Mouse (Mus musculus) MEL (cell line): ENCODE results near the gene Mgat1. TPM values are rescaled to one million over a fixed set of nuclear protein-coding genes. Genes with fewer than 3 reads are reported as not detected.

Source experiments
- DNase-seq: peaks from one replicate; pipeline ENCODE4 v3.0.0; 2011; ENCODE audit warnings: low read depth, low spot score
- H3K27ac ChIP-seq: 2 replicates; pipeline ENCODE4 v1.5.1; 2012; ENCODE audit warnings: low read depth, mild to moderate bottlenecking, control low read depth, low read length, moderate library complexity; ENCODE audit not compliant: control insufficient read depth
- H3K27me3 ChIP-seq, 2 experiments: fragments of 150-350 bp in 1 of 2; sonication (generic) in 1 of 2; 2 replicates each; pipeline ENCODE4 v1.6.1; 2012; ENCODE audit warnings: low read length in 2 of 2, mild to moderate bottlenecking in 2 of 2, improper control_type of control experiment in 1 of 2, moderate library complexity in 1 of 2; ENCODE audit not compliant: insufficient read depth in 2 of 2, control insufficient read depth in 1 of 2
- H3K36me3 ChIP-seq, 2 experiments: 2 replicates each; pipeline ENCODE4 v1.6.1; 2012 to 2014; ENCODE audit warnings: low read length in 2 of 2, improper control_type of control experiment in 1 of 2, inconsistent platforms in 1 of 2, mild to moderate bottlenecking in 1 of 2; ENCODE audit not compliant: insufficient read depth in 2 of 2, control insufficient read depth in 1 of 2
- H3K4me1 ChIP-seq, 2 experiments: fragments of 150-350 bp in 1 of 2; sonication (generic) in 1 of 2; 2 replicates each; pipeline ENCODE4 v1.6.1; 2012; ENCODE audit warnings: low read length in 2 of 2, improper control_type of control experiment in 1 of 2, mild to moderate bottlenecking in 1 of 2; ENCODE audit not compliant: insufficient read depth in 2 of 2, control insufficient read depth in 1 of 2
- H3K4me3 ChIP-seq, 2 experiments: fragments of 150-350 bp in 1 of 2; sonication (generic) in 1 of 2; 2 replicates each; pipeline ENCODE4 v1.5.1; 2012; ENCODE audit warnings: low read depth in 2 of 2, low read length in 2 of 2, mild to moderate bottlenecking in 2 of 2, moderate library complexity in 2 of 2, control low read depth in 1 of 2, improper control_type of control experiment in 1 of 2; ENCODE audit not compliant: control insufficient read depth in 1 of 2, insufficient read depth in 1 of 2
- H3K79me2 ChIP-seq: 2 replicates; pipeline ENCODE4 v1.6.1; 2012; ENCODE audit warnings: mild to moderate bottlenecking, low read length, moderate library complexity; ENCODE audit not compliant: control insufficient read depth, poor library complexity, insufficient read depth
- H3K9ac ChIP-seq: 2 replicates; pipeline ENCODE4 v1.6.1; 2012; ENCODE audit warnings: low read depth, mild to moderate bottlenecking, control low read depth, low read length, moderate library complexity; ENCODE audit not compliant: control insufficient read depth, poor library complexity, severe bottlenecking
- H3K9me3 ChIP-seq: fragments of 150-350 bp; sonication (generic); replicated peaks from 2 replicates; pipeline ENCODE4 v1.6.1; 2012; ENCODE audit warnings: mild to moderate bottlenecking, low read length, improper control_type of control experiment, moderate library complexity; ENCODE audit not compliant: insufficient read depth
- CHD1 ChIP-seq: IDR thresholded peaks from 2 replicates; pipeline ENCODE4 v1.6.1; 2012; ENCODE audit warnings: low read depth, mild to moderate bottlenecking, inconsistent platforms, low read length, improper control_type of control experiment
- CHD2 ChIP-seq: IDR thresholded peaks from 2 replicates; pipeline ENCODE4 v1.6.1; 2011; ENCODE audit warnings: low read length, improper control_type of control experiment
- CTCF ChIP-seq, 3 experiments: IDR thresholded peaks in 2 of 3; conservative IDR thresholded peaks in 1 of 3; 2 replicates each; pipeline ENCODE4 v1.5.1; 2011 to 2012; ENCODE audit warnings: low read length in 3 of 3, low read depth in 2 of 3, mild to moderate bottlenecking in 2 of 3, improper control_type of control experiment in 1 of 3, inconsistent platforms in 1 of 3, mixed read lengths in 1 of 3, moderate library complexity in 1 of 3; ENCODE audit not compliant: control insufficient read depth in 1 of 3, insufficient read depth in 1 of 3, poor library complexity in 1 of 3, severe bottlenecking in 1 of 3
- E2F4 ChIP-seq: IDR thresholded peaks from 2 replicates; pipeline ENCODE4 v1.6.1; 2011; ENCODE audit warnings: low read depth, low read length, improper control_type of control experiment, borderline replicate concordance
- ELF1 ChIP-seq: IDR thresholded peaks from 2 replicates; pipeline ENCODE4 v1.6.1; 2014; ENCODE audit warnings: low read depth, mild to moderate bottlenecking, inconsistent platforms, low read length, improper control_type of control experiment, moderate library complexity
- ETS1 ChIP-seq: IDR thresholded peaks from 2 replicates; pipeline ENCODE4 v1.6.1; 2012; ENCODE audit warnings: low read depth, mild to moderate bottlenecking, inconsistent platforms, low read length, improper control_type of control experiment, moderate library complexity
- HCFC1 ChIP-seq: IDR thresholded peaks from 2 replicates; pipeline ENCODE4 v1.6.1; 2012; ENCODE audit warnings: low read depth, mild to moderate bottlenecking, inconsistent platforms, low read length, improper control_type of control experiment, moderate library complexity
- KAT2A ChIP-seq: conservative IDR thresholded peaks from 2 replicates; pipeline ENCODE4 v1.6.1; 2012; ENCODE audit warnings: low read depth, low read length, improper control_type of control experiment, inconsistent platforms
- MAFK ChIP-seq: IDR thresholded peaks from 2 replicates; pipeline ENCODE4 v1.6.1; 2011; ENCODE audit warnings: low read depth, mild to moderate bottlenecking, low read length, improper control_type of control experiment, borderline replicate concordance
- MAZ ChIP-seq: IDR thresholded peaks from 2 replicates; pipeline ENCODE4 v1.6.1; 2012; ENCODE audit warnings: low read depth, mild to moderate bottlenecking, inconsistent platforms, low read length, improper control_type of control experiment
- MXI1 ChIP-seq: IDR thresholded peaks from 2 replicates; pipeline ENCODE4 v1.6.1; 2011; ENCODE audit warnings: mild to moderate bottlenecking, low read depth, low read length, improper control_type of control experiment
- MYB ChIP-seq: IDR thresholded peaks from 2 replicates; pipeline ENCODE4 v1.6.1; 2011; ENCODE audit warnings: mild to moderate bottlenecking, low read depth, low read length, improper control_type of control experiment
- MYC ChIP-seq: IDR thresholded peaks from 2 replicates; pipeline ENCODE4 v1.6.1; 2011; ENCODE audit warnings: low read depth, mild to moderate bottlenecking, low read length, improper control_type of control experiment, moderate library complexity
- NELFE ChIP-seq: IDR thresholded peaks from 2 replicates; pipeline ENCODE4 v1.6.1; 2011; ENCODE audit warnings: low read depth, low read length, improper control_type of control experiment
- NRF1 ChIP-seq: IDR thresholded peaks from 2 replicates; pipeline ENCODE4 v1.6.1; 2014; ENCODE audit warnings: low read depth, mild to moderate bottlenecking, inconsistent platforms, low read length, improper control_type of control experiment, moderate library complexity; ENCODE audit not compliant: poor library complexity, insufficient read depth, severe bottlenecking
- POLR2A ChIP-seq, 2 experiments: IDR thresholded peaks; 2 replicates each; pipeline ENCODE4 v1.6.1; 2011 to 2012; ENCODE audit warnings: low read length in 2 of 2, mild to moderate bottlenecking in 2 of 2, control low read depth in 1 of 2, improper control_type of control experiment in 1 of 2, low read depth in 1 of 2, moderate library complexity in 1 of 2; ENCODE audit not compliant: control insufficient read depth in 1 of 2, insufficient read depth in 1 of 2, poor library complexity in 1 of 2
- POLR2AphosphoS2 ChIP-seq: IDR thresholded peaks from 2 replicates; pipeline ENCODE4 v1.6.1; 2011; ENCODE audit warnings: low read length, improper control_type of control experiment
- RAD21 ChIP-seq: IDR thresholded peaks from 2 replicates; pipeline ENCODE4 v1.6.1; 2011; ENCODE audit warnings: mild to moderate bottlenecking, low read depth, low read length, improper control_type of control experiment
- SIN3A ChIP-seq: IDR thresholded peaks from 2 replicates; pipeline ENCODE4 v1.6.1; 2012; ENCODE audit warnings: low read length, improper control_type of control experiment, inconsistent platforms
- SMC3 ChIP-seq: IDR thresholded peaks from 2 replicates; pipeline ENCODE4 v1.6.1; 2011; ENCODE audit warnings: low read depth, low read length, improper control_type of control experiment
- TBP ChIP-seq: IDR thresholded peaks from 2 replicates; pipeline ENCODE4 v1.8.0; 2011; ENCODE audit warnings: low read depth, low read length, improper control_type of control experiment
- TCF12 ChIP-seq: IDR thresholded peaks from 2 replicates; pipeline ENCODE4 v1.6.1; 2014; ENCODE audit warnings: low read depth, mild to moderate bottlenecking, inconsistent platforms, low read length, improper control_type of control experiment, moderate library complexity
- USF2 ChIP-seq, 2 experiments: IDR thresholded peaks; 2 replicates each; pipeline ENCODE4 v1.6.1; 2011 to 2012; ENCODE audit warnings: improper control_type of control experiment in 2 of 2, low read length in 2 of 2, borderline replicate concordance in 1 of 2, inconsistent platforms in 1 of 2, low read depth in 1 of 2, mild to moderate bottlenecking in 1 of 2; ENCODE audit not compliant: insufficient read depth in 1 of 2
- ZKSCAN1 ChIP-seq: IDR thresholded peaks from 2 replicates; pipeline ENCODE4 v1.6.1; 2012; ENCODE audit warnings: low read depth, mild to moderate bottlenecking, inconsistent platforms, low read length, improper control_type of control experiment, moderate library complexity
- ZNF384 ChIP-seq: IDR thresholded peaks from 2 replicates; pipeline ENCODE4 v1.6.1; 2012; ENCODE audit warnings: low read depth, mild to moderate bottlenecking, inconsistent platforms, low read length, improper control_type of control experiment
- polyA plus RNA-seq, 2 experiments: library from polyadenylated mRNA; stranded (reverse) in 1 of 2; unstranded in 1 of 2; fragments of >175 nt in 1 of 2; fragments of >200 nt in 1 of 2; gene quantifications; 2 replicates each; pipeline versions ENCODE4 v1.2.1 to v1.2.4; 2012; ENCODE audit warnings: low replicate concordance in 2 of 2, low read depth in 1 of 2; ENCODE audit not compliant: insufficient read length in 2 of 2, insufficient read depth in 1 of 2, missing spikeins in 1 of 2
- total RNA-seq: library from RNA; depleted of rRNA; stranded (reverse); fragments of 300-350 nt; gene quantifications from 2 replicates; pipeline ENCODE4 v1.2.3, GENCODE M21; 2012

Mgat1 gene
- total and polyA plus RNA-seq, 3 experiments: 41.1 to 44.3 TPM; not detected in 1

- no peaks in the 10 kb centered on the region for H3K9me3 ChIP-seq
- peaks cover 0 to 4% of the 10 kb centered on the region in 2 experiments; a peak in 1 of 4 replicates for H3K36me3 ChIP-seq
- H3K79me2 ChIP-seq: no peaks in the 10 kb centered on the region
- H3K27ac ChIP-seq: no peak overlapping the region
- H3K9ac ChIP-seq: no peak overlapping the region
- DNase-seq: no peak
- H3K4me1 ChIP-seq: no peaks in the 10 kb centered on the region
- no peaks in the 10 kb centered on the region for H3K27me3 ChIP-seq
- TF ChIP-seq RAD21: no peak
- TF ChIP-seq ELF1: no peak
- no peak for TF ChIP-seq SMC3
- TF ChIP-seq MAFK: no peak
- no peak for TF ChIP-seq CTCF (IDR thresholded peaks at IDR 0.05 in 2 of 3, conservative IDR thresholded peaks at IDR 0.05 in 1 of 3; ENCODE audit: control insufficient read depth in 1 of 3, insufficient read depth in 1 of 3, low read depth in 2 of 3, low read length in 3 of 3, poor library complexity in 1 of 3, severe bottlenecking in 1 of 3)
- TF ChIP-seq CHD1: no peak
- no peak for TF ChIP-seq MXI1
- TF ChIP-seq SIN3A: no peak
- no peak for TF ChIP-seq KAT2A
- no peak for TF ChIP-seq ZNF384
- no peak for TF ChIP-seq E2F4
- TF ChIP-seq TBP: no peak
- TF ChIP-seq POLR2AphosphoS2: no peak
- no peak for TF ChIP-seq CHD2
- TF ChIP-seq MYB: no peak
- no peak for TF ChIP-seq POLR2A (IDR thresholded peaks at IDR 0.05; ENCODE audit: control insufficient read depth in 1 of 2, insufficient read depth in 1 of 2, low read depth in 1 of 2, low read length in 2 of 2, poor library complexity in 1 of 2)
- no peak for TF ChIP-seq NELFE
- TF ChIP-seq ETS1: no peak
- TF ChIP-seq TCF12: no peak
- TF ChIP-seq, all 39 proteins: peak for 0
- no peak overlapping the region for H3K4me3 ChIP-seq
Measured at GRCm38 (mm10) chr11:49259829-49260228, 15.8 kb downstream of the Mgat1 start.

GRCm38 (mm10) chr11:49260598-49261312 is 16.8 kb downstream of the Mgat1 start:
- H3K27ac ChIP-seq: no peak overlapping the region
- H3K4me1 ChIP-seq: no peaks in the 10 kb centered on the region
- H3K36me3 ChIP-seq: peaks cover 0 to 4% of the 10 kb centered on the region in 2 experiments; a peak in 1 of 4 replicates
- H3K9ac ChIP-seq: no peak overlapping the region
- no peaks in the 10 kb centered on the region for H3K9me3 ChIP-seq
- no peaks in the 10 kb centered on the region for H3K79me2 ChIP-seq
- no peak overlapping the region for H3K4me3 ChIP-seq
- no peak for DNase-seq
- H3K27me3 ChIP-seq: no peaks in the 10 kb centered on the region
- TF ChIP-seq NRF1 (no peak), POLR2A (IDR thresholded peaks at IDR 0.05; ENCODE audit: control insufficient read depth in 1 of 2, insufficient read depth in 1 of 2, low read depth in 1 of 2, low read length in 2 of 2, poor library complexity in 1 of 2) (no peak), USF2 (IDR thresholded peaks at IDR 0.05; ENCODE audit: borderline replicate concordance in 1 of 2, insufficient read depth in 1 of 2, low read depth in 1 of 2, low read length in 2 of 2) (no peak), RAD21 (no peak), CHD1 (no peak), MAFK (no peak), MAZ (no peak), KAT2A (no peak), HCFC1 (no peak), POLR2AphosphoS2 (no peak), CHD2 (no peak), ZKSCAN1 (no peak), TBP (no peak), MYB (no peak), MYC (no peak)
